Mouse (Mus musculus) hindbrain, postnatal 0 days (tissue): ENCODE measurements around the gene Supt6. TPM values are rescaled to one million over a fixed set of nuclear protein-coding genes. Genes with fewer than 3 reads are reported as not detected.

Experiments used
- ATAC-seq: fragments of 200-750 bp; cut with Nextera tagmentation; 2 replicates; pipeline ENCODE4 v1.8.0; 2017; ENCODE audit warnings: mild to moderate bottlenecking, moderate TSS enrichment, moderate library complexity
- DNase-seq: peaks from one replicate; pipeline ENCODE4 v3.0.0-alpha.2; 2015; ENCODE audit warnings: low spot score
- H3K27ac ChIP-seq: fragments of 300-500 bp; sonication (generic); 2 replicates; pipeline ENCODE4 v1.5.1; 2014; ENCODE audit warnings: mild to moderate bottlenecking
- H3K27me3 ChIP-seq: fragments of 300-500 bp; sonication (generic); 2 replicates; pipeline ENCODE4 v1.6.1; 2014; ENCODE audit warnings: low read length, mixed read lengths; ENCODE audit not compliant: insufficient read depth
- H3K36me3 ChIP-seq: fragments of 300-500 bp; sonication (generic); 2 replicates; pipeline ENCODE4 v1.6.1; 2014; ENCODE audit warnings: low read length, mixed read lengths; ENCODE audit not compliant: insufficient read depth
- H3K4me1 ChIP-seq: fragments of 300-500 bp; sonication (generic); 2 replicates; pipeline ENCODE4 v1.6.1; 2014; ENCODE audit warnings: antibody characterized with exemption, low read length, mixed read lengths; ENCODE audit not compliant: insufficient read depth
- H3K4me2 ChIP-seq: fragments of 300-500 bp; sonication (generic); 2 replicates; pipeline ENCODE4 v1.6.1; 2014; ENCODE audit warnings: low read depth, mild to moderate bottlenecking, low read length, moderate library complexity, mixed read lengths
- H3K4me3 ChIP-seq: fragments of 300-500 bp; sonication (generic); 2 replicates; pipeline ENCODE4 v1.5.1; 2014; ENCODE audit warnings: low read length
- H3K9ac ChIP-seq: fragments of 300-500 bp; sonication (generic); replicated peaks from 2 replicates; pipeline ENCODE4 v1.6.1; 2014; ENCODE audit warnings: mild to moderate bottlenecking, low read length, moderate library complexity, mixed read lengths
- H3K9me3 ChIP-seq: fragments of 300-500 bp; sonication (generic); 2 replicates; pipeline ENCODE4 v1.6.1; 2016; ENCODE audit warnings: low read length, mixed read lengths
- CTCF ChIP-seq: IDR thresholded peaks from 2 replicates; pipeline ENCODE4 v1.5.1; 2016; ENCODE audit warnings: antibody characterized with exemption, control low read depth, low read depth
- WGBS: fragments of 180-500 bp; shearing (Covaris S2); extraction: QIAGEN DNeasy Blood & Tissue Kit; methylation state at CpG from one replicate; pipeline ENCODE4 v1.1.7; 2014; 5-methylcytosine and 5-hydroxymethylcytosine counted together
- polyA plus RNA-seq: library from polyadenylated mRNA; unstranded; fragments of >200 nt; fragmentation: Nextera tagmentation; extraction: Ambion mirVana; gene quantifications from 2 replicates; pipeline ENCODE4 v1.2.1, GENCODE M21; 2015
- total RNA-seq: library from RNA; depleted of rRNA; stranded (reverse); fragments of >200 nt; gene quantifications from 2 replicates; pipeline ENCODE4 v1.2.3, GENCODE M21; 2014

The Supt6 gene
- total and polyA plus RNA-seq, 2 experiments from 2014 or later: 19.0 to 36.0 TPM

DNA sequence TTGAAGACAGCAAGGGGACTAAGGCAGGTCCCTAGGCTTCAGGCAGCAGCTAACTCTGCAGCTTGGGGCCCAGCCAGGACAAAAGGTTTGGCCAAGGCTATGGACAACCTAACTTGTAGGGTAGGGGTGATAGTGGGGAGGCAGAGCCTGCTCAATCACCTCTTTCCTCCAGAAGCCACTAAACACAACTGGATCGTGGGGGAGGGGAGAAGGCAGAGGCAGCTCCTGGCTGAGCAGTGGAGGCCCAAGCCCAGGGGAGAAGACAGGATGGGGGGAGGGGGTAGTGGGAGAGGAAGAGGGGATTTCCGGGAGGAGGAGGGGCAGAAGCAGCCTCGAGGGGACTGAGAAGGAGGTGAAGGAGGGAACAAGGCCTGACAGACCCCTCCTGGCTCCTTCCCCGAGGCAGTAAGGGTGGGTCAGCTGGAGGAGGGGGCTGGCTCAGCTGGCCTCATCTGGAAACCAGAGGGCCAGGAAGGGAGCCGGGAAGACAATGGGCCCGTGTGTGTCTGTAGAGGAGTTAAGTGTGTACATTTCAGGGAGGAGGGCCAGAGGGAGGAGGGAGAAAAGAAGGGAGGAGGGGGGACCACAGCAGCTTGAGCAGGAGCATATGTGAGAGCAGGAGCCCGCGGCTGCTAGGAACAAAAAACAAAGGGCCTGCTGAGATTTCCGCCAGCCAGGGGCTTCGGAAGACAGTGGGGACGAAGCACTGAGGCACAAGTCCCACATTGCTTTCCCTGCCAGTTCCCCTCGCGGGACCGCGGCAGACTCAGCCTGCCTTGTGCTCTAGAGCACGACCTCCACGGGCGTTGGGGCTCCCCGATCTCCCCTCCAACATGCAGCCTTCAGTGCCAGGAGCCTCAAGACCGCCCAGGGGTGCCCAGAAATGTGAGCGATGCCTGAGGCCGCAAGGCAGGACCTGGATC lies 81.8 kb downstream of the Supt6 start:
- peaks cover 19% of the 10 kb centered on the region for H3K4me1 ChIP-seq
- H3K36me3 ChIP-seq: peaks cover 18% of the 10 kb centered on the region
- peak; percentile 71 for DNase-seq
- TF ChIP-seq CTCF: no peak
- WGBS: under 1% methylated on average over 22 of the region's 22 CpGs
- H3K27ac ChIP-seq: peak overlapping the region; percentile 98
- peak; percentile 49; the same call in 1 of the 2 replicates for ATAC-seq
- peak overlapping the region; percentile 82 for H3K4me2 ChIP-seq
- H3K9ac ChIP-seq: peak overlapping the region; percentile 100
- H3K9me3 ChIP-seq: no peaks in the 10 kb centered on the region
- H3K4me3 ChIP-seq: peak overlapping the region; percentile 98
- no peaks in the 10 kb centered on the region for H3K27me3 ChIP-seq

DNA sequence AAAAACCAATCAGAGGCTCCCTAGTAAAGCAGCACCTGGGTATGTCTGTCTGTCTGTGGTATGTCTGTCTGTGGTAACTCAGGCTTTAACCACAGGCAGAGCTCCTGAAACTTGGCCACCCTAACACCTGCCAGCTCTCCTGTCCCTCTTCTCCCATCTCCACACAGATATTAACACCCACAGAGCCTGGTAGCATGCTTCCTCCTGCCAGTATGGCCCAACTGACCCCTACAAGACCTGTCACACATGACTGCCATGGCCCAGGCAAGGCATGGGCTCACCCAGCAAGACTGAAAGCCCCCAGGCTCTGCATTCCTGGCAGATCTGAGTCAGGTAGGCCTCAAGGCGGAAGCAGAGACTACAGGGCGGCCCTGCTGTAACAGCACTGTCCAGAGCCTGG lies 82.7 kb downstream of the Supt6 start:
- ATAC-seq (no peak), DNase-seq (no peak)
- Histone ChIP-seq H3K4me3 (peak overlapping the region; percentile 98), H3K4me1 (peaks cover 19% of the 10 kb centered on the region), H3K27ac (peak overlapping the region; percentile 98), H3K27me3 (no peaks in the 10 kb centered on the region), H3K36me3 (peaks cover 27% of the 10 kb centered on the region), H3K9me3 (no peaks in the 10 kb centered on the region), H3K9ac (peak overlapping the region; percentile 100), H3K4me2 (peak overlapping the region; percentile 82)
- TF ChIP-seq CTCF: no peak
- WGBS: 71% methylated on average over 2 of the region's 2 CpGs

DNA sequence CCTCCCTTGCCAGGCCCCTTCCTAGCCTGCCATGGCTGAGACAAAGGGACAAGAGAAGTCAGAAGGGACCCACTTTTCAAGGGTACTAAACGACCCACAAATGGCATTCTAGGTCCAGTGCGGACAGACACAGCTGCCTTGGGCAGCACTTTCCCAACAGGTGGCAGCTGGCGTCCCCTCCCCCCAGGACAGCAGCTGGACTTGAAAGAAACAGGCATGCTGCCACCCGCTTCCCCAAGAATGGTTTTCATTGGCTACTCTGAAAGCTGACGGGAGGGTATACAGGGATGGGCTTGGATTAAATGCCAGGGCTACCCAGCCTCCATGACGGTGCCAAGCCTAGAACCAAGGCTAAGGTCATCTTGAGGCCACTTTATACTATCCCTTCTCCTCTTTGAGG lies 83.3 kb downstream of the Supt6 start:
- H3K36me3 ChIP-seq: peaks cover 33% of the 10 kb centered on the region
- WGBS: 15% methylated on average over 6 of the region's 6 CpGs

DNA sequence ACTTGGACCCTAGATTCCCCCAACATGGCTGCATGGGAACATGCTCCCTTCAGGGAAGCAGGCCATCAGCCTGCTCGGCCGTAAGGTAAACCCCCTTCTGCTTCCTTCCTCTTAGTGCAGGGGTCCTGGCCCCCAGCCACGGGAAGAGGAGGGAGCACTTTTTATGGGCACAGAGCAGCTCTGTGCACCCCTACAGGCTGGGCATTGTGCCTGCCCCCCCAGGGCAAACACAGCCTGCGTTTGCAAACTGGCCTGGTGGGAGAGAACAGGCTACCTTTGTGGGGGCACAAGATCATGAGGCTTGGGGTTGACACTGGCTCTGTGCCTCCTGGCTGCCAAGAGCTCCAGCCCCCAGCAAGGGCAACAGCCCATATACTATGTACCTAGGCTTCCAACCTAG lies 83.8 kb downstream of the Supt6 start:
- DNase-seq: peak; percentile 67

More for the DNA sequence above, 83.3 kb downstream of the Supt6 start:
- Histone ChIP-seq H3K4me2 (peak overlapping the region; percentile 82), H3K9me3 (no peaks in the 10 kb centered on the region), H3K27ac (peak overlapping the region; percentile 98), H3K9ac (no peak overlapping the region; the same call in 1 of the 2 replicates), H3K4me3 (peak overlapping the region; percentile 98; the same call in 1 of the 2 replicates), H3K27me3 (no peaks in the 10 kb centered on the region), H3K4me1 (peaks cover 19% of the 10 kb centered on the region)
- ATAC-seq: 0 out of 2 replicates have a peak, but pooled peaks have one; percentile 9
- DNase-seq: peak; percentile 75
- no peak for TF ChIP-seq CTCF

DNA sequence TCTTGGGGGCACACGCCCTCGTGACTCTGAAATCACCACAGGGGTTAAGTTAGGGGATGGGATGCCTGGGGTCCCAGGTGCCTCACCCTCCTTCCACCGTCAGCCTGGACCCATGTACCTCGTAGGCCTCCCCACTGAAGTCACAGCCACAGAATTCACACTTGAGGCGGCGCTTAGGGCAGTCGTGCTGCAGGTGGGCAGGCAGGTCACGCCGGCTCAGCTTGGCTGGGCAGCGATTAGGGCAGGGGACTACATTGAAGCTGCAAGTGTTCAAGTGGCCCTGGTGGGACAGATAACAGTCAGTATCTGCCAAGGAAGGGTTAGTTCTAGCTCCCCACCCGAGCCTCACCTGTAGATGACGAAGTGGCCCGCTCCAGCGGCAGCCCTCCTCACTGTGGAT lies 84.6 kb downstream of the Supt6 start:
- Histone ChIP-seq H3K4me3 (no peak overlapping the region), H3K4me1 (peaks cover 17% of the 10 kb centered on the region), H3K27me3 (no peaks in the 10 kb centered on the region), H3K9ac (no peak overlapping the region), H3K36me3 (peaks cover 38% of the 10 kb centered on the region), H3K27ac (peak overlapping the region; percentile 98; the same call in 1 of the 2 replicates), H3K4me2 (no peak overlapping the region), H3K9me3 (no peaks in the 10 kb centered on the region)
- ATAC-seq: no peak
- TF ChIP-seq CTCF: no peak
- DNase-seq: no peak
- 86% methylated on average over 14 of the region's 14 CpGs for WGBS

More for the DNA sequence above, 83.8 kb downstream of the Supt6 start:
- WGBS: 29% methylated on average over 4 of the region's 4 CpGs
- H3K9ac ChIP-seq: no peak overlapping the region; the same call in 1 of the 2 replicates
- 0 out of 2 replicates have a peak, but pooled peaks have one; percentile 1 for ATAC-seq
- peaks cover 19% of the 10 kb centered on the region for H3K4me1 ChIP-seq
- peaks cover 33% of the 10 kb centered on the region for H3K36me3 ChIP-seq
- H3K9me3 ChIP-seq: no peaks in the 10 kb centered on the region
- H3K4me3 ChIP-seq: no peak overlapping the region
- peak overlapping the region; percentile 82 for H3K4me2 ChIP-seq
- H3K27me3 ChIP-seq: no peaks in the 10 kb centered on the region
- peak overlapping the region; percentile 98 for H3K27ac ChIP-seq
- TF ChIP-seq CTCF: no peak

DNA sequence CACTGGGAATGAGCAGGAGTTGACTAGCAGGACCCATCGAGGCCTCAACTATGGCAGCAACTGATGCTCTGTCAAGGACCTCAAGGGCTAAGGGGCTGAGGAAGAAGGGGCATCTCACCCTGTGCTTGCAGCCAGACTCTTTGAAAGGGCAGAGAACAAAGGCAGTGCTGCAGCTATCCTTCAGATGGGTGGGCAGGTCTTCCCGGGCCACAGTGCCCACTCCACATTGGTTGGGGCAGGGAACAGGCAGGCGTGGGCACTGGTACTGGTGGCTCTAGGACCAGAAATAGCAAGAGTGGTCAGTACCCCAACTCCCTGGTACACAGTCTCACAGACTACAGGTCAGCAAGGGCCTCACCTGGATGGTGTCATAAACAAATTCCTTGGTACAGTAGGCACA lies 85.1 kb downstream of the Supt6 start:
- Histone ChIP-seq H3K27ac (no peak overlapping the region), H3K4me3 (no peak overlapping the region), H3K27me3 (no peaks in the 10 kb centered on the region), H3K9me3 (no peaks in the 10 kb centered on the region), H3K4me1 (peaks cover 12% of the 10 kb centered on the region), H3K9ac (no peak overlapping the region), H3K36me3 (peaks cover 40% of the 10 kb centered on the region), H3K4me2 (no peak overlapping the region)
- no peak for DNase-seq
- no peak for TF ChIP-seq CTCF
- no peak for ATAC-seq
- WGBS: 87% methylated on average over 3 of the region's 3 CpGs

DNA sequence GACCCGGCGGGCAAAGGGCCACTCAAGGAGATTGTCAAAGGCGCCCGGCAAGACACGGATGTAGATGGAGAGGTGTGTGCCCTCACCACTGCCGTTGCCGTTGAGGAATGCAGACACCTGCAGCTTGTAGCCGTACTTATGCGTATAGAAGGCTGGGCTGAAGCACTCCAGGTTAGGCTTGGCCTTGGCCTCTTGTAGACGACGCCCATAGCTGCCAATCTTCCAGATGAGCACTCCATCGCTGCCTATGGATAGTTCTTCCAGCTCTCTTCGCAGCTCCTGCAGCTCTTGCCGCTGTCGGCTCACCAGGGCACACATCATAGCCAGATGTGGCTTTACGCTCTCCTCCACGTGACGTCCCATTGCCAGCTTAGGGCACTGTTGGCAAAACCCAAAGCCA lies 85.6 kb downstream of the Supt6 start:
- Histone ChIP-seq H3K4me2 (no peak overlapping the region), H3K36me3 (peaks cover 42% of the 10 kb centered on the region), H3K27ac (no peak overlapping the region), H3K27me3 (no peaks in the 10 kb centered on the region), H3K4me1 (peaks cover 12% of the 10 kb centered on the region), H3K9me3 (no peaks in the 10 kb centered on the region), H3K9ac (no peak overlapping the region), H3K4me3 (no peak overlapping the region)
- WGBS: 87% methylated on average over 18 of the region's 18 CpGs
- ATAC-seq (no peak), DNase-seq (no peak)
- no peak for TF ChIP-seq CTCF
